Comparison of ENCODE assay signal across 22 mouse cellular contexts in genomic region chr2:132849141-132849540, GRCm38 (mm10). TPM values are rescaled to one million over a fixed set of nuclear protein-coding genes. Genes with fewer than 3 reads are reported as not detected.
DNase-seq lines count a peak whose midpoint lies in the region; ATAC-seq and TF ChIP-seq lines count a peak whose summit lies in the region.
"Had no signal": no experiment of that assay in that cellular context is flagged by ENCODE, and none has a peak within 500 bp of the region (broad histone marks: within the 10 kb centered on the region; RNA-seq: fewer than 3 reads in every experiment).

No protein-coding gene starts in this region.

- H3K36me3 ChIP-seq in hindbrain, postnatal 0 days (ENCODE audit: insufficient read depth, low read length), result peaks cover 16% of the 10 kb centered on the region
- peaks cover 31% of the 10 kb centered on the region for H3K36me3 ChIP-seq in hindbrain, embryonic 12.5 days

- no peak overlapping the region for H3K4me3 ChIP-seq in hindbrain, postnatal 0 days (ENCODE audit: low read length)
- H3K4me3 ChIP-seq in hindbrain, embryonic 12.5 days, result no peak overlapping the region
- H3K4me3 ChIP-seq: embryonic facial prominence, embryonic 13.5 days; heart, embryonic 12.5 days; hindbrain, embryonic 15.5 days; kidney, embryonic 15.5 days; limb, embryonic 13.5 days had no signal

- no peak for ATAC-seq in hindbrain, postnatal 0 days
- no peak for ATAC-seq in hindbrain, embryonic 12.5 days (ENCODE audit: low FRiP score)
- ATAC-seq: intestine, embryonic 16.5 days had no signal

- H3K9ac ChIP-seq in hindbrain, postnatal 0 days (replicated peaks; ENCODE audit: low read length), result no peak overlapping the region
- H3K9ac ChIP-seq in hindbrain, embryonic 12.5 days, result no peak overlapping the region
- H3K9ac ChIP-seq: embryonic facial prominence, embryonic 13.5 days; heart, embryonic 12.5 days; hindbrain, embryonic 15.5 days; kidney, embryonic 15.5 days; limb, embryonic 13.5 days had no signal

- H3K4me2 ChIP-seq in hindbrain, postnatal 0 days (ENCODE audit: low read depth, low read length), result no peak overlapping the region
- H3K4me2 ChIP-seq in hindbrain, embryonic 12.5 days (replicated peaks), result no peak overlapping the region
- H3K4me2 ChIP-seq: embryonic facial prominence, embryonic 13.5 days; heart, embryonic 12.5 days; hindbrain, embryonic 15.5 days; limb, embryonic 13.5 days had no signal

- peak; percentile 58 for DNase-seq in adrenal gland, postnatal 14 days
- DNase-seq in adrenal gland, adult 18-20 months (ENCODE audit: low spot score in 2 of 2), result no peak
- peak; percentile 25 for DNase-seq in hindbrain, postnatal 0 days (ENCODE audit: low spot score)
- peak; percentile 25 to 36 for DNase-seq in right cerebral cortex, postnatal 10 days (ENCODE audit: low spot score in 2 of 2)
- no peak for DNase-seq in right cerebral cortex, postnatal 25 days
- DNase-seq in layer of hippocampus, postnatal 36 days, result peak; percentile 26 to 41
- no peak for DNase-seq in heart, postnatal 14 days
- DNase-seq: cerebellum, adult 8-10 months; lung, postnatal 10 days; midbrain, embryonic 14.5 days; thymus, postnatal 25 days had no signal

- 55% methylated on average over 6 of the region's 6 CpGs for WGBS in hindbrain, postnatal 0 days
- WGBS in hindbrain, embryonic 12.5 days, result 92% methylated on average over 6 of the region's 6 CpGs

- H3K4me1 ChIP-seq in hindbrain, postnatal 0 days (ENCODE audit: insufficient read depth, low read length), result peaks cover 10% of the 10 kb centered on the region
- H3K4me1 ChIP-seq in hindbrain, embryonic 12.5 days, result peaks cover 10% of the 10 kb centered on the region

- no peaks in the 10 kb centered on the region for H3K9me3 ChIP-seq in hindbrain, postnatal 0 days (ENCODE audit: low read length)
- no peaks in the 10 kb centered on the region for H3K9me3 ChIP-seq in hindbrain, embryonic 12.5 days (replicated peaks)
- H3K9me3 ChIP-seq: embryonic facial prominence, embryonic 13.5 days; heart, embryonic 12.5 days; hindbrain, embryonic 15.5 days; kidney, embryonic 15.5 days; limb, embryonic 13.5 days had no signal

- intact Hi-C loops in heart, postnatal 14 days (cut with DNase I), result no loop called here

- no peak overlapping the region for H3K27ac ChIP-seq in hindbrain, postnatal 0 days
- no peak overlapping the region for H3K27ac ChIP-seq in hindbrain, embryonic 12.5 days
- H3K27ac ChIP-seq: embryonic facial prominence, embryonic 13.5 days; hindbrain, embryonic 15.5 days; kidney, embryonic 15.5 days; limb, embryonic 13.5 days; stomach, postnatal 0 days had no signal

- no peak for TF ChIP-seq CTCF in hindbrain, postnatal 0 days (IDR thresholded peaks at IDR 0.05; ENCODE audit: low read depth)

- no peaks in the 10 kb centered on the region for H3K27me3 ChIP-seq in hindbrain, postnatal 0 days (ENCODE audit: insufficient read depth, low read length)
- H3K27me3 ChIP-seq in hindbrain, embryonic 12.5 days, result no peaks in the 10 kb centered on the region
- H3K27me3 ChIP-seq: CH12.LX; embryonic facial prominence, embryonic 13.5 days; heart, embryonic 12.5 days; hindbrain, embryonic 15.5 days; kidney, embryonic 15.5 days; limb, embryonic 13.5 days had no signal

RNA-seq across cellular contexts. Expression of gene Crls1, which starts 2.7 kb away (rescaled TPM):
- 117 and 131 TPM in 2 replicates for total RNA-seq in adrenal gland, postnatal 14 days (2021)
- 100 to 1,000 TPM; 111 to 115 TPM for total RNA-seq in adrenal gland, adult 18-20 months (2021)
- total RNA-seq in hindbrain, postnatal 0 days (2014; rRNA removed), result 29.5 and 33.6 TPM in 2 replicates
- 21.6 and 22.9 TPM in 2 replicates for polyA plus RNA-seq in hindbrain, postnatal 0 days (2015; fragmentation: Nextera tagmentation; extraction: Ambion mirVana)
- polyA plus RNA-seq in hindbrain, embryonic 12.5 days (2016; fragmentation: Nextera tagmentation; extraction: Ambion mirVana), result 25.1 and 30.2 TPM in 2 replicates
- 10 to 100 TPM; 41.2 to 49.4 TPM for total RNA-seq in layer of hippocampus, postnatal 36 days (2021)
- 10 to 100 TPM; 15.1 to 16.0 TPM for total RNA-seq in heart, postnatal 14 days (2021)

RNA-seq across cellular contexts. Expression of gene Lrrn4, which starts 31.6 kb away (rescaled TPM):
- total RNA-seq in adrenal gland, postnatal 14 days (2021), result 3.0 and 3.3 TPM in 2 replicates
- 1 to 10 TPM; 4.4 to 6.9 TPM for total RNA-seq in adrenal gland, adult 18-20 months (2021)
- 1.3 and 1.7 TPM in 2 replicates for total RNA-seq in hindbrain, postnatal 0 days (2014; rRNA removed)
- polyA plus RNA-seq in hindbrain, postnatal 0 days (2015; fragmentation: Nextera tagmentation; extraction: Ambion mirVana), result 0.64 and 0.87 TPM in 2 replicates
- 0.10 and 0.16 TPM in 2 replicates for polyA plus RNA-seq in hindbrain, embryonic 12.5 days (2016; fragmentation: Nextera tagmentation; extraction: Ambion mirVana)
- total RNA-seq in layer of hippocampus, postnatal 36 days (2021), result under 1 TPM; 0.43 to 0.47 TPM
- total RNA-seq in heart, postnatal 14 days (2021), result 1 to 10 TPM; 7.2 to 8.0 TPM
- total RNA-seq: CH12.LX; gastrocnemius, adult 8-10 months; MEL had no signal

RNA-seq across cellular contexts. Expression of gene Mcm8, which starts 33.2 kb away (rescaled TPM):
- total RNA-seq in adrenal gland, postnatal 14 days (2021), result 3.3 and 4.4 TPM in 2 replicates
- total RNA-seq in adrenal gland, adult 18-20 months (2021), result 1 to 10 TPM; 3.4 to 3.7 TPM
- total RNA-seq in hindbrain, postnatal 0 days (2014; rRNA removed), result 2.1 and 3.2 TPM in 2 replicates
- 5.2 and 5.6 TPM in 2 replicates for polyA plus RNA-seq in hindbrain, postnatal 0 days (2015; fragmentation: Nextera tagmentation; extraction: Ambion mirVana)
- polyA plus RNA-seq in hindbrain, embryonic 12.5 days (2016; fragmentation: Nextera tagmentation; extraction: Ambion mirVana), result 13.1 and 14.3 TPM in 2 replicates
- 1 to 10 TPM; 3.3 to 4.2 TPM for total RNA-seq in layer of hippocampus, postnatal 36 days (2021)
- 1 to 10 TPM; 2.6 to 2.9 TPM for total RNA-seq in heart, postnatal 14 days (2021)

RNA-seq across cellular contexts. Expression of gene Trmt6, which starts 33.3 kb away (rescaled TPM):
- total RNA-seq in adrenal gland, postnatal 14 days (2021), result 17.6 and 21.8 TPM in 2 replicates
- total RNA-seq in adrenal gland, adult 18-20 months (2021), result 10 to 100 TPM; 16.8 to 20.5 TPM
- total RNA-seq in hindbrain, postnatal 0 days (2014; rRNA removed), result 8.4 and 14.7 TPM in 2 replicates
- polyA plus RNA-seq in hindbrain, postnatal 0 days (2015; fragmentation: Nextera tagmentation; extraction: Ambion mirVana), result 27.8 and 31.0 TPM in 2 replicates
- polyA plus RNA-seq in hindbrain, embryonic 12.5 days (2016; fragmentation: Nextera tagmentation; extraction: Ambion mirVana), result 30.7 and 31.9 TPM in 2 replicates
- total RNA-seq in layer of hippocampus, postnatal 36 days (2021), result 10 to 100 TPM; 27.9 to 32.4 TPM
- total RNA-seq in heart, postnatal 14 days (2021), result 1 to 10 TPM; 6.9 to 7.9 TPM

Comparison
In these comparisons a context has a peak if more than half of its experiments do, and no peak if none do; other contexts are left out.
1. DNase-seq: peak in adrenal gland, postnatal 14 days (single experiment), hindbrain, postnatal 0 days (single experiment), right cerebral cortex, postnatal 10 days (2 of 2) and layer of hippocampus, postnatal 36 days (2 of 2); none in adrenal gland, adult 18-20 months (0 of 2), right cerebral cortex, postnatal 25 days (single experiment) and heart, postnatal 14 days (0 of 2).